Mouse (Mus musculus) left cerebral cortex, adult 18-20 months (tissue): ENCODE results near the gene Leng1. TPM values are rescaled to one million over a fixed set of nuclear protein-coding genes. Genes with fewer than 3 reads are reported as not detected.
A peak's percentile ranks its signal among the peaks of the same experiment; 100 is the strongest.

Experiments used
- DNase-seq, 2 experiments: peaks; one replicate each; pipeline ENCODE4 v3.0.0; 2021 to 2022; ENCODE audit warnings: low spot score in 2 of 2, mixed read lengths in 1 of 2
- microRNA-seq, 2 experiments: library from miRNA; unstranded; fragments of <30 nt; microRNA quantifications; one replicate each; pipeline ENCODE4 v1.2.0; 2021
- total RNA-seq, 2 experiments: library from RNA; stranded (reverse); gene quantifications; 2 replicates each; pipeline ENCODE4 v1.2.3; 2021

Leng1 gene
- total RNA-seq, 2 experiments from 2014 or later, result 6.7 to 6.8 TPM

DNA sequence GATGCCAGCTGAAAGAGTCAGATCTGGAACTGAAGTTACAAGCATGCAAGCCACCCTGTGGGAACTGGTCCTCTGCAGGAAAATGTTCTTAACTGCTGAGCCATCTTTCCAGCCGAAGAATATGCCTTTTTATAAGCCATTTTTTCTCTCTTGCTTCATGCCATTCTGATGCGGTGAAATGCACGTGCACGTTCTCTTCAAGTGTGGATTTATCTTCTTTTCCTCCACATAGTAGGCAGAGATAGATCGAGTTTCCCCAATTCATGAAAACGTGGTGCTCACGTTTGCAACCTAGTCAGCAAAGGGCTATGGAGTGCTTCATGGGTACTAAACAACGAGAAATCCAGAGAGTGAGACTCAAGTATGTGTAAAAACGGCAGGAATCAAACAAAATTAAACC is 21.8 kb downstream of the Leng1 start:
- DNase-seq, result no peak

DNA sequence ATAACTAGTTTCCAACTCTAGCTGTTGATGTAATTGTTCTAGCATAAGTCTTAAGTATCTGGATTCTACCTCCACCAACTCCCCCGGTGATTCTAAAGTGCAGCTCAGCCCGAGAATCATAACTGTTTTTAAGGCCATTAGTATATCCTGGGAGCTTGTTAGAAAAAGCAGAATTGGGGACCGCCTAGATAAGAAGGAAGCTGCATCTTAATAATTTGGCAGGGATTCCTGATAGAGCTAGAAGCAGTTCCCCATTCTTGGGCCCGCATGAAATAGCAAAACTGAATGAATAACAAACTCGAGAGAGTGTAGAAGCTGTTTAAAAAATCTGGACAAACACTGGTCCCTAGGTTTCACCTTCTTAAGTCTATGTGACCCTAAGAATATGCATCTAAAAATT is 22.2 kb downstream of the Leng1 start:
- DNase-seq, result no peak

- DNase-seq, result no peak
These were observed 35.2 kb downstream of the Leng1 start for GRCm38 (mm10) chr7:3630478-3630815.

DNA sequence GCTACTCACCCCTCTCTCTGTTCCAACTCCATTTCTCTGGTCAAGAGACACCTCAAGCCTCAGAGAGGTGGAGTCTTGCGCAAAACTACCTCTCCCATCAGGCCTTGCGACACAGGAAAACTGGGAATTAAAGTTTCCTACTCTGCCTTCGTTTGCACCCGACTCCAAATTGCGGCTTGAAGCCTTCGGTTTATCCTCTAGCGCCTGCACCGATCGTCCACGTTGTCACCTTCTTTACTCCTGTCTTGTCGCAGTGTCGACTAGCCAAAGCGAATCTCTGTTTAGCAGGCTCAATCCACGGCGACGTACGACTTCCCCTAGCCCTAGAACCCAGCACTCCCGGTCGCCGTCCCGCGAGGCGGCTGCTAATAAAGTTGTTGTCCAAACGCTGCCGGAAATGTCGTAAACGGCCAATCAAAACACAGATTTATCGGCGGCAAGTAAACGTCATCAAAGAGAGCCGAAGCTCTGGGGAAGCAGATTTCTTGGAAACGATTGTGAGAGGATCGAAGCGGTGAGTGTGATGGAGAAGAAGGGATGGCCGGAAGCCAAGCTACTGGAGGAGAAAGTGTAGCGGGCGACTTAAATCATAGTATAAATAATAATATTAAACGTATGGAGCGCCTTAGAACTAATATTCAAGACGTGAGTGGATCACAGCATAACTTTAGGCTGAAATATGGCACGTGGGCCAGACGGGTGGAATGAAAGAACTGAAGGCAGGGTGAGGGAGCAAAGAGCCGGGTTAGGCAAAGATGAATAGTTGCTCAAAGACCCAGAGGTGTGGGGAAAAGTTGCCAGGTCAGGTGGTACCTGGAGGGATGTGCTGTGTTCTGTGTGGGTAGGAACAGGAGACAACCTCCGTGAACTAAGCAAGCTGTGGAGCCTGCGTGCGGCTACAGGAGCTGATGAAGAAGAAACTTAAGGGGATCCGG is 35.8 kb downstream of the Leng1 start, which contains the start of the genes Tfpt and Prpf31:
Tfpt (minus strand) TSS at position 387 of the 935 bp plus-strand sequence.
Prpf31 (plus strand) TSS at position 443 of the 935 bp plus-strand sequence.
- peak; percentile 93 to 95 for DNase-seq

GRCm38 (mm10) chr7:3629030-3629429 is 36.6 kb downstream of the Leng1 start:
- no peak for DNase-seq

GRCm38 (mm10) chr7:3617242-3617995 is 48.2 kb downstream of the Leng1 start, which contains the start of gene Ndufa3:
Gene Ndufa3, plus strand, starts transcription at chr7:3617373.
- DNase-seq, result peak; percentile 89 to 92

DNA sequence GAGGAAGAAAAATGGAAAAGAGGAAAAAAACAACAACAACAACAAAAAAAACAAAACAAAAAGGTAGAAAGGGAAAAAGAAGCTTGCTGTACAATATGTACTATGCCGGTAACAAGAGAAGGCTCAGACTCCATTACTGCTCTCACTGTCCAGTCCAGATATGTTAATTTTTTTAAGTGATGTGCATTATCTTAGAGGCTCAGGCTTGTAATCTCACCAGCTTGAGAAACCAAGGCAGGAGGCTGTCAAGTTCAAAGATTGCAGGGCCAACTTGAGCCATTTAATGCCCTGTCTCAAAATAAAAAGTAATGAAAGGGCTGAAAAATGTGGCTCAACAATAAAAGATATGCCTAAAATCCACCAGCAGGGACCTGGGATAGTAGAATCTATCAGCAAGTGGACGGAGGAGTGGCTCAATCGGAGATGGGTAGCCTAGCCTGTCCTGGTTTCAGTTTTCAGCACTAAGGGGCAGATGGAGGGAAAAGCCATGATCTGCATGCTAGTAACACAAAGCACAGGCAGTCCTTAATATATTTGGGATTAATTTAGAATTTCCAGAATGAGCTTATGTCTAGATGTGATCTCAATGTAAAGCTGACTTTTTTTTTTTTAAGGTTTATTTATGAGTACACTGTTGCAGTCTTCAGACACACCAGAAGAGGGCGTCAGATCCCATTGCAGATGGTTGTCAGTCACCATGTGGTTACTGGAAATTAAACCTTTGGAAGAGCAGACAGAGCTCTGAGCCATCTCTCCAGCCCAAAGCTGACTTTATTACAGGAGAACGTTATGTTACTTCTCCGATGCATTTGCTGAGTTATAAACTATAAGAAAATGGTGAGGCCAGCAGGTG is 49.0 kb downstream of the Leng1 start:
- peak in 1 of 2 experiments; percentile 49 for DNase-seq

DNA sequence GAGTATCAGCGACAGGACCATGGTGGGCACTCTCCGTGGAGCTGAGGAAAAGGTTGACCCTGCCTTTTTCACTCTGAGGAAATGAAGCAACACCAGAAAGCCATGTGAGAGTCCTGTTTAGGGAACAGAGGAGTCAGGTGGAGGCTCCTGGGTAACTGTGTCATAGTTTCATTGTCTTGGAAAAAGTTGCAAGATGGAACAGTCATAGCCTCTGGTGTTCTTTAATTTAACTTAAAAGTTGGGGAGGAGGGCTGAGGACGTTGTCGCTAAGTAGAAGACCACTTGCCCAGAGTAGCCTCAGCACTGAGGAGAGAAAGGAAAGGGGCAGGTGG is 49.6 kb downstream of the Leng1 start, which contains the start of gene Oscar:
Oscar (minus strand) TSS at position 101 of the 332 bp plus-strand sequence.
- no peak for DNase-seq

GRCm38 (mm10) chr7:3614021-3614420 is 51.6 kb downstream of the Leng1 start:
- no peak for DNase-seq

DNA sequence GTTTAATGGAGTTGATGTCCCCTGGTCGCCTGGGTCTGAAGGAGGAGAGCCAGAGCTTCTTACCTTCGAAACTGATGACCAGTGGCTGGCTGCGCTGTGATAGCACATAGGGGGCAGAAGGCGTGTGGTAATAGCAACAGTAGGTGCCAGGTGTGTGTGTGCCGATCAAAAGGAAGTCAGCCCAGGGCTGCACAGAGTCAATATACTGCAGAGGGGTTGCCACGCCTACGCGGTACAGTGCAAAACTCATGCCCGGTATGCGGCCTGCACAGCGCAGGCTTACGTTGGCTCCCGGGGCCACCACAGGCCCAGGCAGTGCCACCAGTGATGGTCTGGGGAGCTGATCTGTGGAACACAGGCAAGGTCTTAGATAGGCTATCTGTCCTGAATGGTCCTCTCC is 54.6 kb downstream of the Leng1 start:
- DNase-seq, result no peak

- no peak for DNase-seq
These were observed 55.2 kb downstream of the Leng1 start for GRCm38 (mm10) chr7:3610437-3610836.

Small RNA genes within 50 kb of the gene (microRNA-seq; reads per million reads assigned to microRNA genes)
- gene Mir3572, result 4.2 to 10.7 reads per million in 2 experiments

Other genes with a start within 250 kb of the Leng1 start
- gene Cacng6, start 241.6 kb downstream of the Leng1 start, total RNA-seq, result 1 to 10 TPM; 1.0 to 1.9 TPM
- not detected for gene Tarm1, start 163.2 kb downstream of the Leng1 start, total RNA-seq
- gene Oscar, start 49.7 kb downstream of the Leng1 start, total RNA-seq, result 1 to 10 TPM in 1 of 2 experiments, under 1 TPM in 1; 0.87 to 1.1 TPM
- 100 to 1,000 TPM; 543 to 558 TPM for gene Ndufa3, start 48.5 kb downstream of the Leng1 start, total RNA-seq
- 10 to 100 TPM; 37.0 to 39.4 TPM for gene Tfpt, start 35.9 kb downstream of the Leng1 start, total RNA-seq
- 10 to 100 TPM; 53.0 to 55.2 TPM for gene Prpf31, start 35.9 kb downstream of the Leng1 start, total RNA-seq
- gene Cnot3, start 20.6 kb downstream of the Leng1 start, total RNA-seq, result 10 to 100 TPM; 48.4 to 59.5 TPM
- gene Tmc4, start 11.7 kb upstream of the Leng1 start, total RNA-seq, result 10 to 100 TPM in 1 of 2 experiments, 1 to 10 TPM in 1; 7.9 to 10.8 TPM
- gene Tsen34, start 27.0 kb upstream of the Leng1 start, total RNA-seq, result 10 to 100 TPM; 78.5 to 90.0 TPM
- 100 to 1,000 TPM; 226 to 235 TPM for gene Mboat7, start 27.7 kb upstream of the Leng1 start, total RNA-seq
- 100 to 1,000 TPM; 337 to 359 TPM for gene Rps9, start 38.2 kb upstream of the Leng1 start, total RNA-seq
- under 1 TPM; 0.21 to 0.37 TPM for gene Pirb, start 54.6 kb upstream of the Leng1 start, total RNA-seq
- not detected for gene Gm15448, start 159.8 kb upstream of the Leng1 start, total RNA-seq
- gene Pira2, start 179.2 kb upstream of the Leng1 start, total RNA-seq, result under 1 TPM in 1 of 2 experiments, not detected in 1; 0.16 TPM
- gene Gm14548, start 232.3 kb upstream of the Leng1 start, total RNA-seq, result not detected
- gene Lilra6, start 249.7 kb upstream of the Leng1 start, total RNA-seq, result under 1 TPM in 1 of 2 experiments, not detected in 1; 0.16 TPM